Mouse (Mus musculus) layer of hippocampus, adult 9-10 months (tissue): ENCODE data around the gene Galntl6.

Experiments used
- DNase-seq: peaks from one replicate; pipeline ENCODE4 v3.0.0; 2022; ENCODE audit warnings: low spot score

The Galntl6 gene

GRCm38 (mm10) chr8:58912196-58912839 is at the start of gene Galntl6:
TSS of gene Galntl6 (minus strand) at chr8:58912640.
- DNase-seq = no peak

- DNase-seq = no peak
These were observed 44.8 kb upstream of the Galntl6 start for GRCm38 (mm10) chr8:58957195-58957739.

- DNase-seq = no peak
These were observed 31.3 kb upstream of the Galntl6 start for GRCm38 (mm10) chr8:58943773-58944172.

GRCm38 (mm10) chr8:58931066-58931465 is 18.6 kb upstream of the Galntl6 start:
- DNase-seq = no peak

GRCm38 (mm10) chr8:58915142-58915541 is 2.7 kb upstream of the Galntl6 start:
- DNase-seq = no peak

- DNase-seq = no peak
These were observed 1.2 kb upstream of the Galntl6 start for GRCm38 (mm10) chr8:58913640-58913968.

- DNase-seq = no peak
These were observed 600 bp upstream of the Galntl6 start for GRCm38 (mm10) chr8:58912840-58913639.

- no peak for DNase-seq
These were observed 763 bp downstream of the Galntl6 start, which contains the start of gene BC030500 for GRCm38 (mm10) chr8:58911677-58912076. TSS of gene BC030500 (plus strand) at chr8:58911755.

GRCm38 (mm10) chr8:58904465-58904864 is 8.0 kb downstream of the Galntl6 start:
- no peak for DNase-seq

GRCm38 (mm10) chr8:58895960-58896359 is 16.5 kb downstream of the Galntl6 start:
- DNase-seq = no peak

GRCm38 (mm10) chr8:58890591-58890990 is 21.8 kb downstream of the Galntl6 start:
- no peak for DNase-seq

GRCm38 (mm10) chr8:58886405-58886804 is 26.0 kb downstream of the Galntl6 start:
- no peak for DNase-seq

GRCm38 (mm10) chr8:58824347-58824746 is 88.1 kb downstream of the Galntl6 start:
- DNase-seq = no peak

GRCm38 (mm10) chr8:58805190-58805589 is 107.2 kb downstream of the Galntl6 start:
- DNase-seq = peak; percentile 26

- no peak for DNase-seq
These were observed 110.6 kb downstream of the Galntl6 start for GRCm38 (mm10) chr8:58801847-58802246.

- DNase-seq = no peak
These were observed 158.7 kb downstream of the Galntl6 start for GRCm38 (mm10) chr8:58753769-58754168.

GRCm38 (mm10) chr8:58737963-58738362 is 174.5 kb downstream of the Galntl6 start:
- no peak for DNase-seq

- no peak for DNase-seq
These were observed 220.7 kb downstream of the Galntl6 start for GRCm38 (mm10) chr8:58691761-58692160.

- DNase-seq = no peak
These were observed 234.5 kb downstream of the Galntl6 start for GRCm38 (mm10) chr8:58677847-58678450.

GRCm38 (mm10) chr8:58669075-58669474 is 243.4 kb downstream of the Galntl6 start:
- DNase-seq = no peak

- DNase-seq = no peak
These were observed 252.4 kb downstream of the Galntl6 start for GRCm38 (mm10) chr8:58660019-58660418.

GRCm38 (mm10) chr8:58655631-58656030 is 256.8 kb downstream of the Galntl6 start:
- peak; percentile 22 for DNase-seq

GRCm38 (mm10) chr8:58606451-58606850 is 306.0 kb downstream of the Galntl6 start:
- no peak for DNase-seq
